Mouse (Mus musculus) bone marrow, adult 2 months (tissue): Measurements from ENCODE around the gene Wdr5. TPM values are rescaled to one million over a fixed set of nuclear protein-coding genes. Genes with fewer than 3 reads are reported as not detected.
A peak's percentile ranks its signal among the peaks of the same experiment; 100 is the strongest.

ENCODE experiments used
- H3K27ac ChIP-seq: fragments of 200-500 bp; 2 replicates; pipeline ENCODE4 v1.5.1; 2012; ENCODE audit warnings: low read depth, mild to moderate bottlenecking, control low read depth, inconsistent platforms, low read length; ENCODE audit not compliant: control insufficient read depth, poor library complexity, insufficient read depth
- H3K4me1 ChIP-seq: fragments of 200-500 bp; 2 replicates; pipeline ENCODE4 v1.6.1; 2011; ENCODE audit warnings: low read length; ENCODE audit not compliant: control insufficient read depth, insufficient read depth
- H3K4me3 ChIP-seq: fragments of 200-500 bp; replicated peaks from 2 replicates; pipeline ENCODE3; 2011; ENCODE audit warnings: mild to moderate bottlenecking, low read depth, low read length, control low read depth; ENCODE audit not compliant: control insufficient read depth
- CTCF ChIP-seq: fragments of 200-500 bp; IDR thresholded peaks from 2 replicates; pipeline ENCODE4 v1.5.1; 2011; ENCODE audit warnings: low read length, control low read depth; ENCODE audit not compliant: control insufficient read depth, insufficient read depth
- POLR2A ChIP-seq: fragments of 200-500 bp; IDR thresholded peaks from 2 replicates; pipeline ENCODE4 v1.6.1; 2011; ENCODE audit warnings: low read depth, mild to moderate bottlenecking, control low read depth, low read length, borderline replicate concordance; ENCODE audit not compliant: control insufficient read depth
- WGBS: fragments of 180-500 bp; shearing (Covaris S2); methylation state at CpG from one replicate; pipeline ENCODE4 v1.1.7; 2018; 5-methylcytosine and 5-hydroxymethylcytosine counted together
- polyA plus RNA-seq: library from polyadenylated mRNA; stranded (reverse); fragments of >200 nt; gene quantifications from 2 replicates; pipeline ENCODE4 v1.2.4, GENCODE M21; 2011; ENCODE audit warnings: low replicate concordance; ENCODE audit not compliant: missing spikeins, insufficient read depth, insufficient read length

Wdr5 gene
- 30.2 and 41.6 TPM in 2 replicates for polyA plus RNA-seq

GRCm38 (mm10) chr2:27514639-27515328 is at the start of gene Wdr5:
Gene Wdr5, plus strand, starts transcription at chr2:27515157.
- peaks cover 5% of the 10 kb centered on the region for H3K4me1 ChIP-seq
- WGBS, result under 1% methylated on average over 57 of the region's 57 CpGs
- TF ChIP-seq POLR2A (peak; percentile 62; the same call in 1 of the 2 replicates), CTCF (peak; percentile 35)

GRCm38 (mm10) chr2:27469292-27469990 is 45.5 kb upstream of the Wdr5 start:
- Histone ChIP-seq H3K27ac (peak overlapping the region; percentile 48), H3K4me3 (peak overlapping the region; percentile 4), H3K4me1 (peaks cover 26% of the 10 kb centered on the region)
- 26% methylated on average over 4 of the region's 4 CpGs for WGBS
- TF ChIP-seq POLR2A (no peak), CTCF (no peak)

More at GRCm38 (mm10) chr2:27514639-27515328, at the start of gene Wdr5:
- peak within 1 kb of the TSS; percentile 90 for H3K27ac ChIP-seq
- peak within 1 kb of the TSS; percentile 99 for H3K4me3 ChIP-seq

- Histone ChIP-seq H3K4me1 (peaks cover 26% of the 10 kb centered on the region), H3K27ac (peak overlapping the region; percentile 48), H3K4me3 (no peak overlapping the region)
- WGBS, result 63% methylated on average over 3 of the region's 3 CpGs
- TF ChIP-seq CTCF, result no peak
- TF ChIP-seq POLR2A, result no peak
These were observed 45.0 kb upstream of the Wdr5 start for GRCm38 (mm10) chr2:27469991-27470355.

- peak overlapping the region; percentile 55 for H3K27ac ChIP-seq
- peaks cover 26% of the 10 kb centered on the region for H3K4me1 ChIP-seq
- WGBS, result 56% methylated on average over 2 of the region's 2 CpGs
- no peak overlapping the region for H3K4me3 ChIP-seq
- TF ChIP-seq CTCF, result no peak
- no peak for TF ChIP-seq POLR2A
These were observed 44.4 kb upstream of the Wdr5 start for GRCm38 (mm10) chr2:27470535-27470934.

GRCm38 (mm10) chr2:27471170-27471584 is 43.8 kb upstream of the Wdr5 start:
- peaks cover 26% of the 10 kb centered on the region for H3K4me1 ChIP-seq
- peak overlapping the region; percentile 55 for H3K27ac ChIP-seq
- TF ChIP-seq POLR2A (no peak), CTCF (no peak)
- no peak overlapping the region for H3K4me3 ChIP-seq

GRCm38 (mm10) chr2:27473061-27473765 is 41.7 kb upstream of the Wdr5 start:
- peaks cover 24% of the 10 kb centered on the region for H3K4me1 ChIP-seq
- H3K27ac ChIP-seq, result no peak overlapping the region
- TF ChIP-seq POLR2A, result no peak
- TF ChIP-seq CTCF, result no peak
- whole genome bisulfite sequencing, result 40% methylated on average over 7 of the region's 7 CpGs
- H3K4me3 ChIP-seq, result no peak overlapping the region

GRCm38 (mm10) chr2:27473911-27474310 is 41.0 kb upstream of the Wdr5 start:
- TF ChIP-seq CTCF, result no peak
- TF ChIP-seq POLR2A, result no peak
- Histone ChIP-seq H3K4me1 (peaks cover 22% of the 10 kb centered on the region), H3K4me3 (peak overlapping the region; percentile 62), H3K27ac (no peak overlapping the region)
- WGBS, result 45% methylated on average over 4 of the region's 4 CpGs

- whole genome bisulfite sequencing, result under 1% methylated on average over 84 of the region's 84 CpGs
- H3K27ac ChIP-seq, result peak overlapping the region; percentile 88
- no peak for TF ChIP-seq CTCF
- TF ChIP-seq POLR2A, result no peak
- H3K4me1 ChIP-seq, result peaks cover 17% of the 10 kb centered on the region
- peak overlapping the region; percentile 91 for H3K4me3 ChIP-seq
These were observed 40.1 kb upstream of the Wdr5 start for GRCm38 (mm10) chr2:27474621-27475484.
